Mouse (Mus musculus): ENCODE data around the gene Hist1h2bk. TPM values are rescaled to one million over a fixed set of nuclear protein-coding genes. Genes with fewer than 3 reads are reported as not detected.
A peak's percentile ranks its signal among the peaks of the same experiment; 100 is the strongest.

The Hist1h2bk gene
- polyA plus RNA-seq, 1 experiment from 2014 or later: 4.0 TPM

DNA sequence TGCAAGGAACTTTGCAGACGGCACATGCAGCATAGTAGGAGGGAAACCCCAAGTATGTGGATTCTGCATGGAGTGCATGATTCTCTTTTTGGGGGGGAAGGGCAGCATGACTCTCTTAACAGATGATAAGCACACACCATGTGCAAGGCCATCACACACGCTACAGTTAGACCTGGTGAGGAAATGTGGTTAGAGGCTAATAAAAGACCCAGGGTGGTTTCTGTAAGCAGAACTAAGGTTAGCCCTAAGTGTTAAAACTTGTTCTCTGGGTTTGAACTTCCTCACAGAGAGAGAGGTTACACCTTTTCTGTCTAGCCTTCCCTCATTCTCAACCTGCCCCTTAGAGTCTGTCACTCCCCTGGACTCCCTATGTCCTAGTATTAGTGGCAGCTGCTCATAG lies 34.3 kb upstream of the Hist1h2bk start:
- H3K9ac ChIP-seq (replicated peaks): no peak overlapping the region
- peaks cover 10% of the 10 kb centered on the region for H3K4me1 ChIP-seq (replicated peaks)
- WGBS: 65% methylated on average over 2 of the region's 2 CpGs
- no peak overlapping the region for H3K27ac ChIP-seq
- no peaks in the 10 kb centered on the region for H3K36me3 ChIP-seq
- H3K4me3 ChIP-seq (replicated peaks): no peak overlapping the region
- H3K9me3 ChIP-seq: no peaks in the 10 kb centered on the region
- no peak for ATAC-seq
- H3K4me2 ChIP-seq (replicated peaks): no peak overlapping the region
- H3K27me3 ChIP-seq: peaks cover 100% of the 10 kb centered on the region

DNA sequence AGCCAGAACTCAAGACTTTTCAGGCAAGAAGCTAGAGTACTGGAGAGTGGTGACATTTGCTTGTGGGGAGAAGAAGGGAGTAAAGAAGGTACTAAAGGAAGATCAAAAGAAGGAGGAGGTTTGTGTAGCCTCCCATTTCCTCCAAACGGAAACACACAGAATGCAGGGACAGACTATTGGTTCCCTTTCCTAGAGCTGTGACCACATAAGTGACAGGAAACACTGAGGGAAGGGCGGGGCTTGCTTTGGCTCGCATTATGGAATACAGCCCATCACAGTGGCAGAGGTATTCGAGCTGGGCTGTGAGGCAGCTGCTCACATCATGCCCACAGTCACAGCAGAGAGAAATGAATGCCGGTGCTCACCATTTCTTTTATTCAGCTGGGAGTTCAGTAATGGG lies 33.8 kb upstream of the Hist1h2bk start:
- Histone ChIP-seq H3K4me1 (replicated peaks) (peaks cover 15% of the 10 kb centered on the region), H3K9ac (replicated peaks) (no peak overlapping the region), H3K36me3 (no peaks in the 10 kb centered on the region), H3K4me2 (replicated peaks) (no peak overlapping the region), H3K4me3 (replicated peaks) (no peak overlapping the region), H3K27ac (no peak overlapping the region), H3K27me3 (peaks cover 100% of the 10 kb centered on the region), H3K9me3 (no peaks in the 10 kb centered on the region)
- WGBS: 27% methylated on average over 5 of the region's 5 CpGs
- ATAC-seq: no peak

DNA sequence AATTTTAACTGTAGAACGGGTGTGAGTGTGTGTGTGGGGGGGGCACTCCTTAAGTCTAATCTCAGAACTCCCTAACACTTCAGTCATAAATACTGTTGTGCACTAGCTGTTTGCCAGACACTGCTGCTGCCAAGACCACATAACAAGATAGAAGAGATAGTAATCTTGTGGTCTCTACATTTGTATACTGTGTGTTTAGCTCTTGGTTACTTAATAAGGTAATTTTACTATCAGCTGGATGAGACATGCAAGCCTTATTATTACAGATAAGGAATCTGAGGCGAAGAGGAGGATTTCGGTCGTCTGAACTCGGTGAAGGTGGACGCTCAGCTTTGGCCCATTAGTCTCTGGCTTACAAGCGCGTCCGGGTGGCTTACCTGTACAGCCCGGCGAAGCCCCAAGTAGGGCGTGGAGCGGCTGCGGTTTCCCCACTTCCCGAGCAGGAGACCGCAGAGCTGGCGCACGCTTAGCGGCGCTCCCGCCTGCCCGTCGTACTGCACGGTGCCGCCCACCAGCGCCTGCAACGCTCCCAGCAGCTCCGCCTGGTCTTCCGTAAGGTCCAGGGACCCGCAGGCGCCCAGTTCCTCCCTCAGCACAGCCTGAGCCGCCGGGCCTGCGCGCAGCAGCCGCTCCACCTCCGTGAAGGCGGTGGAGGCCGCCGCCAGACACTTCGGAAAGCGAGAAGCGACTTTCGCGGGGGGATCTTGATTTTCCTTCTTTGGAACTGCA lies 29.9 kb upstream of the Hist1h2bk start:
- peak; percentile 81 for ATAC-seq
- Histone ChIP-seq H3K9me3 (no peaks in the 10 kb centered on the region), H3K36me3 (no peaks in the 10 kb centered on the region), H3K9ac (replicated peaks) (peak overlapping the region; percentile 57), H3K4me1 (replicated peaks) (peaks cover 19% of the 10 kb centered on the region), H3K4me3 (replicated peaks) (peak overlapping the region; percentile 46), H3K4me2 (replicated peaks) (peak overlapping the region; percentile 84), H3K27ac (no peak overlapping the region), H3K27me3 (peaks cover 100% of the 10 kb centered on the region)
- under 1% methylated on average over 45 of the region's 45 CpGs for WGBS

DNA sequence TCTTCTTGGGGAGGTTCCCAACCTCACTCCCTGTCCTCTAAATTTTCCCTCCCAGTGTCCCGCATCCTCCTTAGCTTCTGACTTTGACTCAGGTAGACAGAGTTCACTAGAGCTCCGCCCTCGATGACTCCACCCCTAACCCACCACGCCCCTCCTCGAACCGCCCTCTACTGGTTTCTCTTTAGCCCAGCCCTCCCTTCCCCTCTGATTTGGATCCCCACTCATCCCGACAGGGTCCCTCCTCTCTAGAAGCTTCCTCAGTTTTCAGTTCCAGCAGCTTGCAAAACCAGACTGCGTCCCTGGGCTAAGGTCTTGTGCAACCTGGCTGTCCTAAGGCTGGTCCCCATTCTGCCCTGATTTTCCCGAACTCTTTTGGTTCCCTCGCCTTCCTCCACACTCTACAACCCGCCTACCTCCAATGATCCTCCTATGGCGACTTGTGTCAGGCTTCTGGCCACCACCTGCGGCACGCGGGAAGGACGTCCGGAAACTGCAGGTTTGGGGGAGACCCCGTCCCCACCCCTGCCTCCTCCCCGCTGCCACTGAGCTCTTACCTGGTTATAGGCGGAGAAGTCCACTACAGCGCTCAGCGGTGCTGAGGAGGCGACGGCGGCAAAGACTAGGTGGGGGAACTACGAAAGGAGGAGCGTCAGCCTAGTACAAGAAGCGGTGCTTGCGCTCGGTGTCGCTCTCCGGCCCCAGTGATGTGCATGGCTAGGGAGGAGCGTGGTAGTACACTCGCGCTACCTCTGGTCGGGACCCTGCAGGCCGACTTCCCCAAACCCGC lies 29.1 kb upstream of the Hist1h2bk start:
- H3K36me3 ChIP-seq: no peaks in the 10 kb centered on the region
- peaks cover 19% of the 10 kb centered on the region for H3K4me1 ChIP-seq (replicated peaks)
- peak overlapping the region; percentile 84 for H3K4me2 ChIP-seq (replicated peaks)
- H3K9ac ChIP-seq (replicated peaks): peak overlapping the region; percentile 57
- peak; percentile 81 for ATAC-seq
- no peak overlapping the region for H3K27ac ChIP-seq
- H3K27me3 ChIP-seq: peaks cover 99% of the 10 kb centered on the region
- no peaks in the 10 kb centered on the region for H3K9me3 ChIP-seq
- WGBS: under 1% methylated on average over 38 of the region's 38 CpGs
- H3K4me3 ChIP-seq (replicated peaks): peak overlapping the region; percentile 46

DNA sequence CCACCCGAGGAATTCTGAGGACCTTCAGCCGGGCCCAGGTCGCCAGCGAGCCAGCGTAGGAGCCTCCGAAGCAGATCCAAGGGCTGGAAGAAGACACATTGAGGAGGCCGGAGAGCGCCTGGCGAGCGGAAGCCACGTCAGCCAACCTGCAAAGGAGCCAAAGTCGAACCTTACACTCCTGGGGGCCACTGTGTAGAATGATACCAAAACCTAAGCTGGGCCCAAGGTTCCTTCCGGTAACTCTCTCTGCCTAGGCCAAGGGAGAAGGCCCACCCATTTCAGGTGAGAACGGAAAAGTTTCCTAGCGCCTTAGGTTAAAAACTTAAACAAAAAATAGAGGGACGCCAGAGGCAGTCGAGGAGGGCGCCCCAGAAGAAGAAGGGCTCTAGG lies 28.6 kb upstream of the Hist1h2bk start:
- Histone ChIP-seq H3K4me1 (replicated peaks) (peaks cover 19% of the 10 kb centered on the region), H3K36me3 (no peaks in the 10 kb centered on the region), H3K27me3 (peaks cover 97% of the 10 kb centered on the region), H3K9ac (replicated peaks) (no peak overlapping the region), H3K4me3 (replicated peaks) (peak overlapping the region; percentile 46), H3K27ac (no peak overlapping the region), H3K4me2 (replicated peaks) (peak overlapping the region; percentile 84), H3K9me3 (no peaks in the 10 kb centered on the region)
- 2% methylated on average over 18 of the region's 18 CpGs for WGBS
- no peak for ATAC-seq

DNA sequence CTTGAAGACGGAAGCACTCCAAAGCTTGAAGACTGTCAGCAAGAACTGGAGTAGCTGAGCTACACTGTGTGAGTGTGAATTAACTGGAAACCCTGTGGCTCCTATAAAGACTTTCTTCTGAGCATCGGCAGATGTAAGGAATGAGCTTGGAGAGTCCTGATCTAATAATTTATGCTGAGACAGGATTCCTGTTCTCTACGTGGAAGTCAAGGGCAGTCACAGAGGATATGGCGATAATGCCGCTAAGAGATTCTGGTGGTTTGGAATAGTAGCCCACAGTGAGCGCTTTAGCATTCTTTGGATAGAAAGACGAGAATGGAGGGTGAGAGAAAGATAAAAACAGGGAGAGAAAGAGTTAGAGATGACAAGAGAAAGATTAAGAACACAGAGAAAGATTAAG lies 27.8 kb upstream of the Hist1h2bk start:
- Histone ChIP-seq H3K27ac (no peak overlapping the region), H3K27me3 (peaks cover 97% of the 10 kb centered on the region), H3K9ac (replicated peaks) (no peak overlapping the region), H3K4me1 (replicated peaks) (peaks cover 19% of the 10 kb centered on the region), H3K36me3 (no peaks in the 10 kb centered on the region), H3K9me3 (no peaks in the 10 kb centered on the region), H3K4me3 (replicated peaks) (no peak overlapping the region), H3K4me2 (replicated peaks) (no peak overlapping the region)
- 50% methylated on average over 7 of the region's 7 CpGs for WGBS
- ATAC-seq: no peak

DNA sequence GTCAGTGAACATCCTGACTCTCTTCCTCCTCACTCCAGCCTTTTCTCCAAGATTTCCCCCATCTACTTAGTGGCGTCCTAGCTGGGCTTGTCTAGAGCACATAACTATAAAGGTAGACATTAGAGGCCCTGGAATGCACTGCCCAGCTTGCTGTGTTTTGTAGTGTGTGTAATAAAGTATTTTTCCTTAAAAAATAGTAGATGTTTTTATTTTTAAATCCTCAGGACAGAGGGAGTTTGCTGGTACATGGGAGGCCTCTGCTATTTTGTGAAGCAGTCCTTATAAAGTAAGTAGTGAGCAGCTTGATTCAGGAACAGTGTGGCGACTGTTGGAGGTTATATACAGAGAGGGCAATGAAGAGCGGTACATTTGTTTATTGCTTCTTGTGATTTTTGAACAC lies 27.0 kb upstream of the Hist1h2bk start:
- 74% methylated on average over 3 of the region's 3 CpGs for WGBS
- Histone ChIP-seq H3K27ac (no peak overlapping the region), H3K9me3 (no peaks in the 10 kb centered on the region), H3K4me3 (replicated peaks) (no peak overlapping the region), H3K4me2 (replicated peaks) (no peak overlapping the region), H3K27me3 (peaks cover 95% of the 10 kb centered on the region), H3K9ac (replicated peaks) (no peak overlapping the region), H3K36me3 (no peaks in the 10 kb centered on the region), H3K4me1 (replicated peaks) (peaks cover 19% of the 10 kb centered on the region)
- ATAC-seq: no peak

DNA sequence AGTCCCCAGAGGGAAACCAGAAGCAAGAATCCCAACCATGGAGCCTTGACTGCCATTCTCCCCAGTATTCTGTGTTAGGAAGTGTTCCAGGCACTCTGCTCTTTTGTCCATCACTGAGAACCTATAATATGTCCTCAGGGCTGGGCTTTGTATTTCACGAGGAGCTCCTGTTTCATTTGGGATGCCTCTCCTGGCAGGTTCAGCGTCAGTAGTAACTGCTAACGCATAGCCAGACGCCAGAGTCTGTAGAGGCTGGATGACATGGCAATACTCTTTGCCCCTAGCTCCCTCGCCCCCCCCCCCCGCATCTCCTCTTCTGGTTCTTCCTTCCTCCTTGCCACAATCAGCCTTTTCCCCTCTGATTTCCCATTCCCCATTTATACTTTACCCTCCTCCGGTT lies 26.0 kb upstream of the Hist1h2bk start, which contains the start of gene Prss16:
TSS of gene Prss16 (minus strand) at position 101 of the 400 bp plus-strand sequence.
- WGBS: 45% methylated on average over 7 of the region's 7 CpGs
- Histone ChIP-seq H3K27ac (no peak within 1 kb of the TSS), H3K36me3 (no peaks in the 10 kb centered on the region), H3K4me3 (replicated peaks) (no peak within 1 kb of the TSS), H3K4me2 (replicated peaks) (no peak within 1 kb of the TSS), H3K9me3 (no peaks in the 10 kb centered on the region), H3K27me3 (peaks cover 95% of the 10 kb centered on the region), H3K9ac (replicated peaks) (no peak within 1 kb of the TSS), H3K4me1 (replicated peaks) (peaks cover 19% of the 10 kb centered on the region)
- ATAC-seq: no peak

DNA sequence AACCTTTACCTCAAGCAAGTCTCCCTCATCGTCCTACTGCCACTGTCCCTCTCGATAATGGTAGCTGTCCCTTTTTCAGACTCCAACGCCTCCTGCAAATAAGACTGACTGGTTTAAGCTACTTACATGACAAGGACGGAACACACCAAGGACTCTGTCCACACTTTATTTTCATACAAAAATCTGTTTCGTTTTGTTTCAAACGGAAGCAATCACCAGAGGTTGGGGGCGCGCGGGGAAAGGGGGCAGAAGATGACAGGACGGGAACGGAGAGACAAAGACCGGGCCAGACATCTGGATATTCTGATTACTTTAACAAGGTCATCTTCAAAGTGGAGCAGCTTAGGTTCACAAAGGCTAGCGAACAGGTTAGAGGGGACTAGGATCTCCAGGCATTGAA lies 22.0 kb upstream of the Hist1h2bk start:
- H3K4me2 ChIP-seq (replicated peaks): no peak overlapping the region
- WGBS: 17% methylated on average over 13 of the region's 13 CpGs
- no peak for ATAC-seq

DNA sequence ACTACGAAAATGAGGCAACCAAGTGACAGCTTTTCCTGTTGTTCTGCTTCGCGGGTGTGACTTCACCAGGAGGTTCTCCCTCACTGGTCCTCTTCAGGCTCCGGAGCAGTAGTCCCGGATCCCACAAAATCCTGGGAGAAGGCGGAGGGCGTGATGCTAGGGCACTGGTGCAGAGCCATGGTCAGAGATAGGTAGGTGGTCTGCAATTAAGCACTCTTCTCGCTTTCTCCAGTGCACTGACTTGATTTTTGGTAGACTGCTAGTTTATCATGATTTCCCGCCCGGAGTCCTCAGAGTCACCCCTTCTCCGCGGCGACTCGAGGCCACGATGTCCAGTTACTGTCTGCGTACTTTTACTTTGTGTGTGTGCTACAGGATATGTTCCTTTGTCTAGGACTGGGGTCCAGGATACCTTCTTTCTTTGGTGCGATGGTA lies 21.2 kb upstream of the Hist1h2bk start:
- WGBS: 12% methylated on average over 17 of the region's 17 CpGs
- Histone ChIP-seq H3K9ac (replicated peaks) (no peak overlapping the region), H3K27ac (no peak overlapping the region), H3K4me2 (replicated peaks) (no peak overlapping the region), H3K36me3 (no peaks in the 10 kb centered on the region), H3K4me3 (replicated peaks) (peak overlapping the region; percentile 3; the same call in 1 of the 2 replicates), H3K4me1 (replicated peaks) (no peaks in the 10 kb centered on the region), H3K27me3 (peaks cover 91% of the 10 kb centered on the region), H3K9me3 (no peaks in the 10 kb centered on the region)
- ATAC-seq: no peak

More for the DNA sequence above, 22.0 kb upstream of the Hist1h2bk start:
- H3K27me3 ChIP-seq: peaks cover 91% of the 10 kb centered on the region
- H3K4me3 ChIP-seq (replicated peaks): no peak overlapping the region
- no peaks in the 10 kb centered on the region for H3K36me3 ChIP-seq
- H3K9me3 ChIP-seq: no peaks in the 10 kb centered on the region
- H3K9ac ChIP-seq (replicated peaks): no peak overlapping the region
- H3K27ac ChIP-seq: no peak overlapping the region
- no peaks in the 10 kb centered on the region for H3K4me1 ChIP-seq (replicated peaks)

DNA sequence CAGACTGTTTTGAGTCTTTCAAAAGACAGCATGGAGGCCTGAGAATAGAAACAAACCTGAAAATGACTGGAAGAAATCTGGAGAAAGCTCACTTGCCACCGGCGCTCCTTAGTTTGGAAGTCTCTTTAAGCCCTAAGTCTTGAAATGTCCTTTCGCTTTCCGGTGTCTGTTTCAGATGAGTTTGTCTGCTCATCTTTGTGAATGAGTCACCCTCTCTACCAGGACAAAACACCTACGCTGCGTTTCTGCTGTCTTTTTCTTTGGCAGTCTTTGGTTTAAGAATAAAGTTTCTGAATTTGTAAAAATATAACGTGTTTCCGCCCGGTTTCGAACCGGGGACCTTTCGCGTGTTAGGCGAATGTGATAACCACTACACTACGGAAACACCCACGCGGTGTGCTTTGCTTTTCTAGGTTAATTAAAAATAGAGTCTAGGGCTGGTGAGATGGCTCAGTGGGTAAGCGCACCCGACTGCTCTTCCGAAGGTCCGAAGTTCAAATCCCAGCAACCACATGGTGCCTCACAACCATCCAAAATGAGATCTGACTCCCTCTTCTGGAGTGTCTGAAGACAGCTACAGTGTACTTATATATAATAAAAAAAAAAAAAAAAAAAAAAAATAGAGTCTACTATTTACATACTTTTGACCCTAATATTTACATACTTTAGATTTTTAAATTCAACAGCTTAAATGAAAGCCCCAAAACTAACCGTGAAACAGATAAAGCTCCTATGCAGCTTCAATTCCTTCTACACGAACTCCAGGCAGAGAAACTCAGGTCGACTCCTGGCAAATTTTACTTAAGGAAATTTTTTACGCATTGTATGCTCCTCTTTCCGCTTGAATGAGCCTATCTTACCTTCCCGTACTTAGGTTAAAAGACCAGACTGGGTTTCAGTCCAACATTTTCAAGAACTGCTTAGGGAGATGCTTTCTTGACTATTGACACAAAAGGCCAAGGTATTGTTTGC lies 19.9 kb upstream of the Hist1h2bk start:
- Histone ChIP-seq H3K27me3 (peaks cover 91% of the 10 kb centered on the region), H3K4me3 (replicated peaks) (no peak overlapping the region), H3K9me3 (no peaks in the 10 kb centered on the region), H3K9ac (replicated peaks) (no peak overlapping the region), H3K4me1 (replicated peaks) (peaks cover 12% of the 10 kb centered on the region), H3K27ac (no peak overlapping the region), H3K36me3 (no peaks in the 10 kb centered on the region), H3K4me2 (replicated peaks) (no peak overlapping the region)
- 18% methylated on average over 27 of the region's 27 CpGs for WGBS
- no peak for ATAC-seq

Measured in midbrain, embryonic 13.5 days (tissue).